Mouse (Mus musculus) hindbrain, embryonic 13.5 days (tissue): Measurements from ENCODE around the gene Taf1c. TPM values are rescaled to one million over a fixed set of nuclear protein-coding genes. Genes with fewer than 3 reads are reported as not detected.

Experiments used
- polyA plus RNA-seq: library from polyadenylated mRNA; unstranded; fragments of >200 nt; fragmentation: Nextera tagmentation; extraction: Ambion mirVana; gene quantifications from 2 replicates; pipeline ENCODE4 v1.2.1, GENCODE M21; 2015

Taf1c gene
- polyA plus RNA-seq, 1 experiment from 2014 or later, result 12.6 TPM

Other genes with a start within 250 kb of the Taf1c start
- gene Mlycd, start 210.3 kb downstream of the Taf1c start, polyA plus RNA-seq, result 14.1 and 14.8 TPM in 2 replicates
- 0.08 and 0.28 TPM in 2 replicates for gene Osgin1, start 171.1 kb downstream of the Taf1c start, polyA plus RNA-seq
- 34.5 and 36.4 TPM in 2 replicates for gene Necab2, start 158.5 kb downstream of the Taf1c start, polyA plus RNA-seq
- not detected in 2 replicates for gene Slc38a8, start 103.5 kb downstream of the Taf1c start, polyA plus RNA-seq
- 61.3 and 63.2 TPM in 2 replicates for gene Mbtps1, start 46.5 kb downstream of the Taf1c start, polyA plus RNA-seq
- 138 and 150 TPM in 2 replicates for gene Hsdl1, start 30.0 kb downstream of the Taf1c start, polyA plus RNA-seq
- gene Dnaaf1, start 30.0 kb downstream of the Taf1c start, polyA plus RNA-seq, result 0.29 and 0.31 TPM in 2 replicates
- gene Adad2, start 7.5 kb upstream of the Taf1c start, polyA plus RNA-seq, result not detected in 2 replicates
- gene Kcng4, start 30.5 kb upstream of the Taf1c start, polyA plus RNA-seq, result 0.09 TPM in 1 of 2 replicates, not detected in the other
- 3.3 and 3.5 TPM in 2 replicates for gene Wfdc1, start 61.1 kb upstream of the Taf1c start, polyA plus RNA-seq
- gene Atp2c2, start 94.8 kb upstream of the Taf1c start, polyA plus RNA-seq, result 0.21 TPM in 1 of 2 replicates, not detected in the other
- gene Tldc1, start 173.2 kb upstream of the Taf1c start, polyA plus RNA-seq, result 11.8 and 12.8 TPM in 2 replicates
- 98.1 and 106 TPM in 2 replicates for gene Cotl1, start 235.3 kb upstream of the Taf1c start, polyA plus RNA-seq